Mouse (Mus musculus): ENCODE data around the gene Ass1. TPM values are rescaled to one million over a fixed set of nuclear protein-coding genes. Genes with fewer than 3 reads are reported as not detected.
A peak's percentile ranks its signal among the peaks of the same experiment; 100 is the strongest.

Gene Ass1
- polyA plus RNA-seq, 1 experiment from 2014 or later, result 20.3 TPM

- no peak for ATAC-seq (ENCODE audit: low FRiP score, low TSS enrichment)
- no peak overlapping the region for H3K27ac ChIP-seq (ENCODE audit: low read depth, low read length)
- H3K27me3 ChIP-seq (ENCODE audit: control insufficient read depth, insufficient read depth, low read length), result no peaks in the 10 kb centered on the region
- WGBS, result 86% methylated on average over 13 of the region's 13 CpGs
- H3K4me1 ChIP-seq (ENCODE audit: control insufficient read depth, insufficient read depth, low read length), result peaks cover 13% of the 10 kb centered on the region; the same call in 1 of the 2 replicates
- H3K36me3 ChIP-seq (ENCODE audit: control insufficient read depth, insufficient read depth, low read length), result no peaks in the 10 kb centered on the region
- H3K4me2 ChIP-seq (replicated peaks; ENCODE audit: low read depth, low read length), result no peak overlapping the region
- H3K4me3 ChIP-seq (ENCODE audit: low read length), result no peak overlapping the region
- H3K9ac ChIP-seq (ENCODE audit: low read depth, low read length), result no peak overlapping the region
- no peaks in the 10 kb centered on the region for H3K9me3 ChIP-seq (ENCODE audit: control insufficient read depth, low read length)
These were observed 17.0 kb upstream of the Ass1 start for GRCm38 (mm10) chr2:31453011-31453410.

- peaks cover 2% of the 10 kb centered on the region; the same call in 1 of the 2 replicates for H3K27me3 ChIP-seq (ENCODE audit: control insufficient read depth, insufficient read depth, low read length)
- no peak overlapping the region for H3K4me2 ChIP-seq (replicated peaks; ENCODE audit: low read depth, low read length)
- no peaks in the 10 kb centered on the region for H3K36me3 ChIP-seq (ENCODE audit: control insufficient read depth, insufficient read depth, low read length)
- no peaks in the 10 kb centered on the region for H3K9me3 ChIP-seq (ENCODE audit: control insufficient read depth, low read length)
- 37% methylated on average over 11 of the region's 11 CpGs for WGBS
- peaks cover 13% of the 10 kb centered on the region; the same call in 1 of the 2 replicates for H3K4me1 ChIP-seq (ENCODE audit: control insufficient read depth, insufficient read depth, low read length)
- H3K27ac ChIP-seq (ENCODE audit: low read depth, low read length), result no peak overlapping the region
- ATAC-seq (ENCODE audit: low FRiP score, low TSS enrichment), result peak; percentile 55; the same call in 1 of the 2 replicates
- H3K9ac ChIP-seq (ENCODE audit: low read depth, low read length), result no peak overlapping the region
- no peak overlapping the region for H3K4me3 ChIP-seq (ENCODE audit: low read length)
These were observed 16.3 kb upstream of the Ass1 start for GRCm38 (mm10) chr2:31453559-31454177.

GRCm38 (mm10) chr2:31454280-31454679 is 15.7 kb upstream of the Ass1 start:
- Histone ChIP-seq H3K4me3 (ENCODE audit: low read length) (no peak overlapping the region), H3K4me1 (ENCODE audit: control insufficient read depth, insufficient read depth, low read length) (peaks cover 13% of the 10 kb centered on the region; the same call in 1 of the 2 replicates), H3K4me2 (replicated peaks; ENCODE audit: low read depth, low read length) (no peak overlapping the region), H3K9me3 (ENCODE audit: control insufficient read depth, low read length) (no peaks in the 10 kb centered on the region), H3K9ac (ENCODE audit: low read depth, low read length) (no peak overlapping the region), H3K27ac (ENCODE audit: low read depth, low read length) (no peak overlapping the region), H3K27me3 (ENCODE audit: control insufficient read depth, insufficient read depth, low read length) (peaks cover 6% of the 10 kb centered on the region; the same call in 1 of the 2 replicates), H3K36me3 (ENCODE audit: control insufficient read depth, insufficient read depth, low read length) (no peaks in the 10 kb centered on the region)
- ATAC-seq (ENCODE audit: low FRiP score, low TSS enrichment), result no peak
- 50% methylated on average over 8 of the region's 8 CpGs for WGBS

GRCm38 (mm10) chr2:31455418-31455817 is 14.6 kb upstream of the Ass1 start:
- H3K4me1 ChIP-seq (ENCODE audit: control insufficient read depth, insufficient read depth, low read length), result peaks cover 13% of the 10 kb centered on the region; the same call in 1 of the 2 replicates
- no peaks in the 10 kb centered on the region for H3K36me3 ChIP-seq (ENCODE audit: control insufficient read depth, insufficient read depth, low read length)
- no peak overlapping the region for H3K4me3 ChIP-seq (ENCODE audit: low read length)
- peaks cover 15% of the 10 kb centered on the region; the same call in 1 of the 2 replicates for H3K27me3 ChIP-seq (ENCODE audit: control insufficient read depth, insufficient read depth, low read length)
- no peak for ATAC-seq (ENCODE audit: low FRiP score, low TSS enrichment)
- no peak overlapping the region for H3K27ac ChIP-seq (ENCODE audit: low read depth, low read length)
- H3K4me2 ChIP-seq (replicated peaks; ENCODE audit: low read depth, low read length), result no peak overlapping the region
- no peaks in the 10 kb centered on the region for H3K9me3 ChIP-seq (ENCODE audit: control insufficient read depth, low read length)
- WGBS, result 78% methylated on average over 7 of the region's 7 CpGs
- no peak overlapping the region for H3K9ac ChIP-seq (ENCODE audit: low read depth, low read length)

GRCm38 (mm10) chr2:31458460-31458859 is 11.5 kb upstream of the Ass1 start:
- no peak overlapping the region for H3K4me3 ChIP-seq (ENCODE audit: low read length)
- no peaks in the 10 kb centered on the region for H3K9me3 ChIP-seq (ENCODE audit: control insufficient read depth, low read length)
- ATAC-seq (ENCODE audit: low FRiP score, low TSS enrichment), result no peak
- H3K4me1 ChIP-seq (ENCODE audit: control insufficient read depth, insufficient read depth, low read length), result peaks cover 9% of the 10 kb centered on the region; the same call in 1 of the 2 replicates
- no peak overlapping the region for H3K27ac ChIP-seq (ENCODE audit: low read depth, low read length)
- H3K36me3 ChIP-seq (ENCODE audit: control insufficient read depth, insufficient read depth, low read length), result no peaks in the 10 kb centered on the region
- no peak overlapping the region for H3K4me2 ChIP-seq (replicated peaks; ENCODE audit: low read depth, low read length)
- peaks cover 19% of the 10 kb centered on the region for H3K27me3 ChIP-seq (ENCODE audit: control insufficient read depth, insufficient read depth, low read length)
- 48% methylated on average over 5 of the region's 5 CpGs for WGBS
- H3K9ac ChIP-seq (ENCODE audit: low read depth, low read length), result no peak overlapping the region

- Histone ChIP-seq H3K4me1 (ENCODE audit: control insufficient read depth, insufficient read depth, low read length) (peaks cover 10% of the 10 kb centered on the region; the same call in 1 of the 2 replicates), H3K4me3 (ENCODE audit: low read length) (peak overlapping the region; percentile 41; the same call in 1 of the 2 replicates), H3K36me3 (ENCODE audit: control insufficient read depth, insufficient read depth, low read length) (no peaks in the 10 kb centered on the region), H3K27ac (ENCODE audit: low read depth, low read length) (no peak overlapping the region), H3K9me3 (ENCODE audit: control insufficient read depth, low read length) (no peaks in the 10 kb centered on the region), H3K9ac (ENCODE audit: low read depth, low read length) (no peak overlapping the region), H3K4me2 (replicated peaks; ENCODE audit: low read depth, low read length) (peak overlapping the region; percentile 80; the same call in 1 of the 2 replicates), H3K27me3 (ENCODE audit: control insufficient read depth, insufficient read depth, low read length) (peaks cover 19% of the 10 kb centered on the region)
- 0 out of 2 replicates have a peak, but pooled peaks have one; percentile 16 for ATAC-seq (ENCODE audit: low FRiP score, low TSS enrichment)
- WGBS, result 42% methylated on average over 16 of the region's 16 CpGs
These were observed 10.7 kb upstream of the Ass1 start for GRCm38 (mm10) chr2:31458989-31459936.

- Histone ChIP-seq H3K27me3 (ENCODE audit: control insufficient read depth, insufficient read depth, low read length) (peaks cover 19% of the 10 kb centered on the region), H3K4me2 (replicated peaks; ENCODE audit: low read depth, low read length) (peak overlapping the region; percentile 80), H3K36me3 (ENCODE audit: control insufficient read depth, insufficient read depth, low read length) (no peaks in the 10 kb centered on the region), H3K27ac (ENCODE audit: low read depth, low read length) (no peak overlapping the region), H3K4me3 (ENCODE audit: low read length) (peak overlapping the region; percentile 41), H3K9me3 (ENCODE audit: control insufficient read depth, low read length) (no peaks in the 10 kb centered on the region), H3K4me1 (ENCODE audit: control insufficient read depth, insufficient read depth, low read length) (peaks cover 8% of the 10 kb centered on the region; the same call in 1 of the 2 replicates), H3K9ac (ENCODE audit: low read depth, low read length) (peak overlapping the region; percentile 54)
- 1% methylated on average over 48 of the region's 48 CpGs for WGBS
- peak; percentile 65; the same call in 1 of the 2 replicates for ATAC-seq (ENCODE audit: low FRiP score, low TSS enrichment)
These were observed 9.9 kb upstream of the Ass1 start for GRCm38 (mm10) chr2:31460025-31460571.

GRCm38 (mm10) chr2:31460920-31461319 is 9.1 kb upstream of the Ass1 start:
- H3K36me3 ChIP-seq (ENCODE audit: control insufficient read depth, insufficient read depth, low read length), result no peaks in the 10 kb centered on the region

More at GRCm38 (mm10) chr2:31460920-31461319, 9.1 kb upstream of the Ass1 start:
- no peak overlapping the region for H3K4me2 ChIP-seq (replicated peaks; ENCODE audit: low read depth, low read length)
- ATAC-seq (ENCODE audit: low FRiP score, low TSS enrichment), result no peak
- no peak overlapping the region for H3K9ac ChIP-seq (ENCODE audit: low read depth, low read length)
- 78% methylated on average over 7 of the region's 7 CpGs for WGBS
- no peak overlapping the region for H3K27ac ChIP-seq (ENCODE audit: low read depth, low read length)
- H3K4me1 ChIP-seq (ENCODE audit: control insufficient read depth, insufficient read depth, low read length), result peaks cover 8% of the 10 kb centered on the region; the same call in 1 of the 2 replicates
- H3K9me3 ChIP-seq (ENCODE audit: control insufficient read depth, low read length), result no peaks in the 10 kb centered on the region
- no peak overlapping the region for H3K4me3 ChIP-seq (ENCODE audit: low read length)
- H3K27me3 ChIP-seq (ENCODE audit: control insufficient read depth, insufficient read depth, low read length), result peaks cover 19% of the 10 kb centered on the region
